Mouse (Mus musculus) MEL (cell line): ENCODE data around the gene Cox4i1. TPM values are rescaled to one million over a fixed set of nuclear protein-coding genes. Genes with fewer than 3 reads are reported as not detected.

Experiments used
- DNase-seq: peaks from one replicate; pipeline ENCODE4 v3.0.0; 2011; ENCODE audit warnings: low read depth, low spot score
- H3K27ac ChIP-seq: 2 replicates; pipeline ENCODE4 v1.5.1; 2012; ENCODE audit warnings: low read depth, mild to moderate bottlenecking, control low read depth, low read length, moderate library complexity; ENCODE audit not compliant: control insufficient read depth
- H3K27me3 ChIP-seq, 2 experiments: fragments of 150-350 bp in 1 of 2; sonication (generic) in 1 of 2; 2 replicates each; pipeline ENCODE4 v1.6.1; 2012; ENCODE audit warnings: low read length in 2 of 2, mild to moderate bottlenecking in 2 of 2, improper control_type of control experiment in 1 of 2, moderate library complexity in 1 of 2; ENCODE audit not compliant: insufficient read depth in 2 of 2, control insufficient read depth in 1 of 2
- H3K36me3 ChIP-seq, 2 experiments: 2 replicates each; pipeline ENCODE4 v1.6.1; 2012 to 2014; ENCODE audit warnings: low read length in 2 of 2, improper control_type of control experiment in 1 of 2, inconsistent platforms in 1 of 2, mild to moderate bottlenecking in 1 of 2; ENCODE audit not compliant: insufficient read depth in 2 of 2, control insufficient read depth in 1 of 2
- H3K4me1 ChIP-seq, 2 experiments: fragments of 150-350 bp in 1 of 2; sonication (generic) in 1 of 2; 2 replicates each; pipeline ENCODE4 v1.6.1; 2012; ENCODE audit warnings: low read length in 2 of 2, improper control_type of control experiment in 1 of 2, mild to moderate bottlenecking in 1 of 2; ENCODE audit not compliant: insufficient read depth in 2 of 2, control insufficient read depth in 1 of 2
- H3K4me3 ChIP-seq, 2 experiments: fragments of 150-350 bp in 1 of 2; sonication (generic) in 1 of 2; 2 replicates each; pipeline ENCODE4 v1.5.1; 2012; ENCODE audit warnings: low read depth in 2 of 2, low read length in 2 of 2, mild to moderate bottlenecking in 2 of 2, moderate library complexity in 2 of 2, control low read depth in 1 of 2, improper control_type of control experiment in 1 of 2; ENCODE audit not compliant: control insufficient read depth in 1 of 2, insufficient read depth in 1 of 2
- H3K79me2 ChIP-seq: 2 replicates; pipeline ENCODE4 v1.6.1; 2012; ENCODE audit warnings: mild to moderate bottlenecking, low read length, moderate library complexity; ENCODE audit not compliant: control insufficient read depth, poor library complexity, insufficient read depth
- H3K9ac ChIP-seq: 2 replicates; pipeline ENCODE4 v1.6.1; 2012; ENCODE audit warnings: low read depth, mild to moderate bottlenecking, control low read depth, low read length, moderate library complexity; ENCODE audit not compliant: control insufficient read depth, poor library complexity, severe bottlenecking
- H3K9me3 ChIP-seq: fragments of 150-350 bp; sonication (generic); replicated peaks from 2 replicates; pipeline ENCODE4 v1.6.1; 2012; ENCODE audit warnings: mild to moderate bottlenecking, low read length, improper control_type of control experiment, moderate library complexity; ENCODE audit not compliant: insufficient read depth
- BHLHE40 ChIP-seq: IDR thresholded peaks from 2 replicates; pipeline ENCODE4 v1.6.1; 2012; ENCODE audit warnings: low read depth, mild to moderate bottlenecking, inconsistent platforms, low read length, improper control_type of control experiment, borderline replicate concordance
- CTCF ChIP-seq, 3 experiments: IDR thresholded peaks in 2 of 3; conservative IDR thresholded peaks in 1 of 3; 2 replicates each; pipeline ENCODE4 v1.5.1; 2011 to 2012; ENCODE audit warnings: low read length in 3 of 3, low read depth in 2 of 3, mild to moderate bottlenecking in 2 of 3, improper control_type of control experiment in 1 of 3, inconsistent platforms in 1 of 3, mixed read lengths in 1 of 3, moderate library complexity in 1 of 3; ENCODE audit not compliant: control insufficient read depth in 1 of 3, insufficient read depth in 1 of 3, poor library complexity in 1 of 3, severe bottlenecking in 1 of 3
- E2F4 ChIP-seq: IDR thresholded peaks from 2 replicates; pipeline ENCODE4 v1.6.1; 2011; ENCODE audit warnings: low read depth, low read length, improper control_type of control experiment, borderline replicate concordance
- ELF1 ChIP-seq: IDR thresholded peaks from 2 replicates; pipeline ENCODE4 v1.6.1; 2014; ENCODE audit warnings: low read depth, mild to moderate bottlenecking, inconsistent platforms, low read length, improper control_type of control experiment, moderate library complexity
- EP300 ChIP-seq, 2 experiments: IDR thresholded peaks; 2 replicates each; pipeline ENCODE4 v1.6.1; 2011; ENCODE audit warnings: improper control_type of control experiment in 2 of 2, low read length in 2 of 2, low read depth in 1 of 2, mild to moderate bottlenecking in 1 of 2
- GATA1 ChIP-seq: IDR thresholded peaks from 2 replicates; pipeline ENCODE4 v1.6.1; 2011; ENCODE audit warnings: low read depth, low read length, improper control_type of control experiment
- MAX ChIP-seq: IDR thresholded peaks from 2 replicates; pipeline ENCODE4 v1.6.1; 2011; ENCODE audit warnings: low read length, improper control_type of control experiment
- MAZ ChIP-seq: IDR thresholded peaks from 2 replicates; pipeline ENCODE4 v1.6.1; 2012; ENCODE audit warnings: low read depth, mild to moderate bottlenecking, inconsistent platforms, low read length, improper control_type of control experiment
- MEF2A ChIP-seq: IDR thresholded peaks from 2 replicates; pipeline ENCODE4 v1.6.1; 2014; ENCODE audit warnings: low read depth, mild to moderate bottlenecking, inconsistent platforms, low read length, improper control_type of control experiment; ENCODE audit not compliant: poor library complexity, insufficient replicate concordance, severe bottlenecking; ENCODE audit errors: extremely low read depth
- MYB ChIP-seq: IDR thresholded peaks from 2 replicates; pipeline ENCODE4 v1.6.1; 2011; ENCODE audit warnings: mild to moderate bottlenecking, low read depth, low read length, improper control_type of control experiment
- NELFE ChIP-seq: IDR thresholded peaks from 2 replicates; pipeline ENCODE4 v1.6.1; 2011; ENCODE audit warnings: low read depth, low read length, improper control_type of control experiment
- POLR2A ChIP-seq, 2 experiments: IDR thresholded peaks; 2 replicates each; pipeline ENCODE4 v1.6.1; 2011 to 2012; ENCODE audit warnings: low read length in 2 of 2, mild to moderate bottlenecking in 2 of 2, control low read depth in 1 of 2, improper control_type of control experiment in 1 of 2, low read depth in 1 of 2, moderate library complexity in 1 of 2; ENCODE audit not compliant: control insufficient read depth in 1 of 2, insufficient read depth in 1 of 2, poor library complexity in 1 of 2
- POLR2AphosphoS5 ChIP-seq: IDR thresholded peaks from 2 replicates; pipeline ENCODE4 v1.6.1; 2012; ENCODE audit warnings: low read depth, borderline replicate concordance, mild to moderate bottlenecking, inconsistent platforms, low read length, moderate library complexity, mixed read lengths
- RAD21 ChIP-seq: IDR thresholded peaks from 2 replicates; pipeline ENCODE4 v1.6.1; 2011; ENCODE audit warnings: mild to moderate bottlenecking, low read depth, low read length, improper control_type of control experiment
- SIN3A ChIP-seq: IDR thresholded peaks from 2 replicates; pipeline ENCODE4 v1.6.1; 2012; ENCODE audit warnings: low read length, improper control_type of control experiment, inconsistent platforms
- SMC3 ChIP-seq: IDR thresholded peaks from 2 replicates; pipeline ENCODE4 v1.6.1; 2011; ENCODE audit warnings: low read depth, low read length, improper control_type of control experiment
- TAL1 ChIP-seq: IDR thresholded peaks from 2 replicates; pipeline ENCODE4 v1.6.1; 2012; ENCODE audit warnings: mild to moderate bottlenecking, inconsistent platforms, low read length, moderate library complexity, mixed read lengths
- UBTF ChIP-seq: IDR thresholded peaks from 2 replicates; pipeline ENCODE4 v1.6.1; 2012; ENCODE audit warnings: low read depth, mild to moderate bottlenecking, inconsistent platforms, low read length, improper control_type of control experiment, moderate library complexity, borderline replicate concordance; ENCODE audit not compliant: insufficient read depth
- USF1 ChIP-seq: IDR thresholded peaks from 2 replicates; pipeline ENCODE4 v1.6.1; 2014; ENCODE audit warnings: low read depth, mild to moderate bottlenecking, inconsistent platforms, low read length, improper control_type of control experiment, moderate library complexity
- USF2 ChIP-seq, 2 experiments: IDR thresholded peaks; 2 replicates each; pipeline ENCODE4 v1.6.1; 2011 to 2012; ENCODE audit warnings: improper control_type of control experiment in 2 of 2, low read length in 2 of 2, borderline replicate concordance in 1 of 2, inconsistent platforms in 1 of 2, low read depth in 1 of 2, mild to moderate bottlenecking in 1 of 2; ENCODE audit not compliant: insufficient read depth in 1 of 2
- ZC3H11A ChIP-seq: IDR thresholded peaks from 2 replicates; pipeline ENCODE4 v1.6.1; 2012; ENCODE audit warnings: low read depth, mild to moderate bottlenecking, inconsistent platforms, low read length, improper control_type of control experiment
- ZKSCAN1 ChIP-seq: IDR thresholded peaks from 2 replicates; pipeline ENCODE4 v1.6.1; 2012; ENCODE audit warnings: low read depth, mild to moderate bottlenecking, inconsistent platforms, low read length, improper control_type of control experiment, moderate library complexity
- ZMIZ1 ChIP-seq: IDR thresholded peaks from 2 replicates; pipeline ENCODE4 v1.6.1; 2012; ENCODE audit warnings: low read depth, mild to moderate bottlenecking, inconsistent platforms, low read length, improper control_type of control experiment, moderate library complexity
- ZNF384 ChIP-seq: IDR thresholded peaks from 2 replicates; pipeline ENCODE4 v1.6.1; 2012; ENCODE audit warnings: low read depth, mild to moderate bottlenecking, inconsistent platforms, low read length, improper control_type of control experiment
- polyA plus RNA-seq, 2 experiments: library from polyadenylated mRNA; stranded (reverse) in 1 of 2; unstranded in 1 of 2; fragments of >175 nt in 1 of 2; fragments of >200 nt in 1 of 2; gene quantifications; 2 replicates each; pipeline versions ENCODE4 v1.2.1 to v1.2.4; 2012; ENCODE audit warnings: low replicate concordance in 2 of 2, low read depth in 1 of 2; ENCODE audit not compliant: insufficient read length in 2 of 2, insufficient read depth in 1 of 2, missing spikeins in 1 of 2
- total RNA-seq: library from RNA; depleted of rRNA; stranded (reverse); fragments of 300-350 nt; gene quantifications from 2 replicates; pipeline ENCODE4 v1.2.3, GENCODE M21; 2012

The Cox4i1 gene
- total and polyA plus RNA-seq, 3 experiments: 1,011 to 2,173 (median 1,431) TPM

DNA sequence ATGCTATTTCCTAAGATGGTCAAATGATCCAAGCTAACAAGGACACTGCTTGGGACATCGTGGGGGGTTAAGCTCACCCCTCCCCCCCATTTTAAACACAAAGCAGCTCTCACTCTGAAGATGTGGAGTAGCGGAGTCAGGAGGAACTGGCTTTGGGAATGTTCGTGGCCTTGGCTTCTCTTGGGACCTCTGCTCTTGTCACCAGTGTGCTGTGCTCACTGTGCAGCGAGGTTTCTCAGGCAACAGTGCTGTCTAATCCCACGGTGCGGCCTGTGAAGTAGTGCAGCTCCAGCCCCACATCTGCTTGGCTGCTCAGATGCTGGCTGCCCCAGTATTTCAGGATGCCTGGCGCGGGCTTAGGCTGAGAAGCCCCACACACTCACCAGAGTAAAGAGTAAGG, 10.6 kb upstream of the Cox4i1 start:
- Histone ChIP-seq H3K36me3 (peaks cover 0 to 16% of the 10 kb centered on the region in 2 experiments; a peak in 2 of 4 replicates), H3K27me3 (no peaks in the 10 kb centered on the region), H3K4me1 (no peaks in the 10 kb centered on the region), H3K79me2 (peaks cover 9% of the 10 kb centered on the region; the same call in 1 of the 2 replicates), H3K27ac (no peak overlapping the region), H3K9ac (no peak overlapping the region), H3K4me3 (no peak overlapping the region), H3K9me3 (no peaks in the 10 kb centered on the region)
- no peak for DNase-seq
- no peak for TF ChIP-seq MYB
- TF ChIP-seq ZNF384: no peak
- no peak for TF ChIP-seq MAZ
- no peak for TF ChIP-seq USF2 (IDR thresholded peaks at IDR 0.05; ENCODE audit: borderline replicate concordance in 1 of 2, insufficient read depth in 1 of 2, low read depth in 1 of 2, low read length in 2 of 2)
- no peak for TF ChIP-seq MAX
- TF ChIP-seq SIN3A: no peak
- no peak for TF ChIP-seq BHLHE40
- TF ChIP-seq TAL1: no peak
- no peak for TF ChIP-seq ZC3H11A

DNA sequence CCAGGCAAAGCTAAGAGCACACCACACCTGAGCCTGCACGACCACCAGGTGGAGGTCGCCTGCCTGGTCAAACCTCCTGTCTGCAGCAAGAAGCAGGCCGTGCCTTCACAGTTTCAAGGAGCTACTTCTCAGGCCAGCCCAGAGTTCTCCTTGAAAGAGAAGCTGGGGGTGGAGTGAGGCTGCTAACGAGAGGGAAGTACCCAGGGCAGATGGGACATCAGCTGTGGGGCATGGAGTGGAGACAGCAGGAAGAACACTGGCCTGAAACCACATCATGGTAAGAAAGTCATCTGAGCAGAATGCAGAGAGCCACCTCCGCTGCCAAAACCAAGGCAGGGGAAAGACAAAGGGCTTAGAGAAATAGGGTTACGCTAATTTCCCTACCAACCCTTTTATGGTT, 3.5 kb upstream of the Cox4i1 start:
- no peak for TF ChIP-seq CTCF (IDR thresholded peaks at IDR 0.05 in 2 of 3, conservative IDR thresholded peaks at IDR 0.05 in 1 of 3; ENCODE audit: control insufficient read depth in 1 of 3, insufficient read depth in 1 of 3, low read depth in 2 of 3, low read length in 3 of 3, poor library complexity in 1 of 3, severe bottlenecking in 1 of 3)
- TF ChIP-seq MEF2A: no peak
- TF ChIP-seq SMC3: no peak
- no peak for TF ChIP-seq POLR2AphosphoS5
- no peak for TF ChIP-seq ZMIZ1
- no peak for TF ChIP-seq GATA1
- no peak for TF ChIP-seq TAL1
- no peak for TF ChIP-seq POLR2A (IDR thresholded peaks at IDR 0.05; ENCODE audit: control insufficient read depth in 1 of 2, insufficient read depth in 1 of 2, low read depth in 1 of 2, low read length in 2 of 2, poor library complexity in 1 of 2)
- TF ChIP-seq USF1: no peak
- TF ChIP-seq RAD21: no peak
- TF ChIP-seq MAZ: no peak
- TF ChIP-seq ZKSCAN1: no peak
- no peak for TF ChIP-seq EP300 (IDR thresholded peaks at IDR 0.05; ENCODE audit: low read depth in 1 of 2, low read length in 2 of 2)
- no peak for TF ChIP-seq NELFE
- no peak for TF ChIP-seq UBTF
- TF ChIP-seq ELF1: no peak
- TF ChIP-seq E2F4: no peak
- TF ChIP-seq, all 39 proteins: peak for 0
- Histone ChIP-seq H3K79me2 (peaks cover 70% of the 10 kb centered on the region), H3K4me3 (no peak overlapping the region), H3K36me3 (peaks cover 8 to 15% of the 10 kb centered on the region in 2 experiments), H3K9ac (no peak overlapping the region), H3K27me3 (no peaks in the 10 kb centered on the region), H3K4me1 (peaks cover 0 to 18% of the 10 kb centered on the region in 2 experiments; a peak in 2 of 4 replicates), H3K9me3 (no peaks in the 10 kb centered on the region), H3K27ac (no peak overlapping the region)
- DNase-seq: no peak
